Mouse (Mus musculus): Measurements from ENCODE around the gene Csgalnact2. TPM values are rescaled to one million over a fixed set of nuclear protein-coding genes. Genes with fewer than 3 reads are reported as not detected.

The Csgalnact2 gene
- polyA plus RNA-seq, 1 experiment from 2014 or later: 8.7 TPM

GRCm38 (mm10) chr6:118173251-118173974 lies 34.5 kb upstream of the Csgalnact2 start:
- Histone ChIP-seq H3K9me3 (ENCODE audit: control insufficient read depth, low read length) (no peaks in the 10 kb centered on the region), H3K36me3 (ENCODE audit: control insufficient read depth, insufficient read depth, low read length) (no peaks in the 10 kb centered on the region), H3K9ac (ENCODE audit: low read depth, low read length) (no peak overlapping the region), H3K4me2 (replicated peaks; ENCODE audit: low read depth, low read length) (no peak overlapping the region), H3K4me3 (ENCODE audit: low read depth, low read length) (no peak overlapping the region), H3K27me3 (ENCODE audit: control insufficient read depth, insufficient read depth, low read length) (no peaks in the 10 kb centered on the region), H3K4me1 (replicated peaks; ENCODE audit: control insufficient read depth, insufficient read depth, low read length) (no peaks in the 10 kb centered on the region), H3K27ac (ENCODE audit: low read depth, low read length) (no peak overlapping the region)
- no peak for ATAC-seq (ENCODE audit: low FRiP score)
- 92% methylated on average over 18 of the region's 18 CpGs for WGBS
- DNase-seq (ENCODE audit: low spot score): no peak

DNA sequence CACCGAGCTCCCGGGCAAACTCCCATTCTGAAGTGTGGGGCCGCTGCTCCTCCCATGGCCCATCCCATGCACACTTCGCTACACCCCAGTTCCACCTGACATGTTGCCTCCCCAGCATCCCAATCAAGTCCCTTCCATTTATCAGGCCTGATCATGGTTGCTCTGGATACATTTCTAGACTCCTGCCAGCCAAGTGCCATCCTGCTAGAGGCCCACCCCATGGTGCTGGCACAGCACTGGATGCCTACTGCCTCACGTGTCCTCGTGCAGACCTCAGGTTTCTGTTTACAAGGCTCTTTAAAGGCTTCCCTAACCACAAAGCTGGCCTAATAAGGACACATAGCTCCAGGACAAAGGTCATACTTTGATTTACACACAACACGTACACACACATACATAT lies 32.4 kb upstream of the Csgalnact2 start:
- no peak overlapping the region for H3K27ac ChIP-seq (ENCODE audit: low read depth, low read length)
- H3K36me3 ChIP-seq (ENCODE audit: control insufficient read depth, insufficient read depth, low read length): no peaks in the 10 kb centered on the region
- H3K9ac ChIP-seq (ENCODE audit: low read depth, low read length): no peak overlapping the region
- H3K9me3 ChIP-seq (ENCODE audit: control insufficient read depth, low read length): no peaks in the 10 kb centered on the region
- ATAC-seq (ENCODE audit: low FRiP score) (no peak), DNase-seq (ENCODE audit: low spot score) (no peak)
- 84% methylated on average over 7 of the region's 7 CpGs for WGBS
- H3K27me3 ChIP-seq (ENCODE audit: control insufficient read depth, insufficient read depth, low read length): no peaks in the 10 kb centered on the region
- no peak overlapping the region for H3K4me2 ChIP-seq (replicated peaks; ENCODE audit: low read depth, low read length)
- no peak overlapping the region for H3K4me3 ChIP-seq (ENCODE audit: low read depth, low read length)
- no peaks in the 10 kb centered on the region for H3K4me1 ChIP-seq (replicated peaks; ENCODE audit: control insufficient read depth, insufficient read depth, low read length)

DNA sequence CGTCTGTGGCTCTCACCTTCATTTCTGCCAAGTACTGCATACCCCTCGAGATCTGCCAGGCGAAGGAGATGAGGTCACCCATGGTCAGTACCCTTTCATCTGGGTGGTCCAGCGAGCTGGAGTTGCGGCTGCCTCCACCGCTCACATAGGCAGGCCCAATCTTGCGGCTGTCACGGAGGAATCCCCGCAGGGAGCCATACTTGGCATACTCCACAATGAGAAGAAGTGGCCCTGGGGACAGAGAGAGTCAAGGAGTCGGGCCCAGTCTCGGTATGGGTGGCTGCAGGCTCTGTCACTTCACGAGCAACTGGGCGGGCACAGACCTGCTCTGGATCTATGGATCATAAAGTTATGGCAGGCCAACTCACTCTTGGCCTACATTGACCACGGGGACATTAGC lies 29.2 kb upstream of the Csgalnact2 start:
- Histone ChIP-seq H3K4me2 (replicated peaks; ENCODE audit: low read depth, low read length) (no peak overlapping the region), H3K27ac (ENCODE audit: low read depth, low read length) (no peak overlapping the region), H3K36me3 (ENCODE audit: control insufficient read depth, insufficient read depth, low read length) (no peaks in the 10 kb centered on the region), H3K4me3 (ENCODE audit: low read depth, low read length) (no peak overlapping the region), H3K27me3 (ENCODE audit: control insufficient read depth, insufficient read depth, low read length) (no peaks in the 10 kb centered on the region), H3K9ac (ENCODE audit: low read depth, low read length) (no peak overlapping the region), H3K9me3 (ENCODE audit: control insufficient read depth, low read length) (no peaks in the 10 kb centered on the region), H3K4me1 (replicated peaks; ENCODE audit: control insufficient read depth, insufficient read depth, low read length) (no peaks in the 10 kb centered on the region)
- DNase-seq (ENCODE audit: low spot score): no peak
- no peak for ATAC-seq (ENCODE audit: low FRiP score)
- WGBS: 88% methylated on average over 14 of the region's 14 CpGs

- Histone ChIP-seq H3K36me3 (ENCODE audit: control insufficient read depth, insufficient read depth, low read length) (no peaks in the 10 kb centered on the region), H3K4me3 (ENCODE audit: low read depth, low read length) (no peak overlapping the region), H3K27ac (ENCODE audit: low read depth, low read length) (no peak overlapping the region), H3K9me3 (ENCODE audit: control insufficient read depth, low read length) (no peaks in the 10 kb centered on the region), H3K4me2 (replicated peaks; ENCODE audit: low read depth, low read length) (no peak overlapping the region), H3K27me3 (ENCODE audit: control insufficient read depth, insufficient read depth, low read length) (no peaks in the 10 kb centered on the region), H3K4me1 (replicated peaks; ENCODE audit: control insufficient read depth, insufficient read depth, low read length) (no peaks in the 10 kb centered on the region), H3K9ac (ENCODE audit: low read depth, low read length) (no peak overlapping the region)
- no peak for DNase-seq (ENCODE audit: low spot score)
- no peak for ATAC-seq (ENCODE audit: low FRiP score)
- 95% methylated on average over 9 of the region's 9 CpGs for WGBS
Observed at GRCm38 (mm10) chr6:118167013-118167412, 28.1 kb upstream of the Csgalnact2 start.

GRCm38 (mm10) chr6:118165516-118165915 lies 26.6 kb upstream of the Csgalnact2 start:
- 85% methylated on average over 1 of the region's 1 CpGs for WGBS
- no peaks in the 10 kb centered on the region for H3K27me3 ChIP-seq (ENCODE audit: control insufficient read depth, insufficient read depth, low read length)
- DNase-seq (ENCODE audit: low spot score): no peak
- H3K4me3 ChIP-seq (ENCODE audit: low read depth, low read length): no peak overlapping the region
- no peak overlapping the region for H3K4me2 ChIP-seq (replicated peaks; ENCODE audit: low read depth, low read length)
- H3K27ac ChIP-seq (ENCODE audit: low read depth, low read length): no peak overlapping the region
- no peaks in the 10 kb centered on the region for H3K36me3 ChIP-seq (ENCODE audit: control insufficient read depth, insufficient read depth, low read length)
- no peaks in the 10 kb centered on the region for H3K9me3 ChIP-seq (ENCODE audit: control insufficient read depth, low read length)
- no peak overlapping the region for H3K9ac ChIP-seq (ENCODE audit: low read depth, low read length)
- no peak for ATAC-seq (ENCODE audit: low FRiP score)
- no peaks in the 10 kb centered on the region for H3K4me1 ChIP-seq (replicated peaks; ENCODE audit: control insufficient read depth, insufficient read depth, low read length)

GRCm38 (mm10) chr6:118164691-118165090 lies 25.8 kb upstream of the Csgalnact2 start:
- no peak overlapping the region for H3K27ac ChIP-seq (ENCODE audit: low read depth, low read length)
- ATAC-seq (ENCODE audit: low FRiP score): no peak
- H3K4me2 ChIP-seq (replicated peaks; ENCODE audit: low read depth, low read length): no peak overlapping the region
- no peaks in the 10 kb centered on the region for H3K27me3 ChIP-seq (ENCODE audit: control insufficient read depth, insufficient read depth, low read length)
- no peak overlapping the region for H3K4me3 ChIP-seq (ENCODE audit: low read depth, low read length)
- DNase-seq (ENCODE audit: low spot score): no peak
- no peaks in the 10 kb centered on the region for H3K9me3 ChIP-seq (ENCODE audit: control insufficient read depth, low read length)
- WGBS: 74% methylated on average over 8 of the region's 8 CpGs
- no peaks in the 10 kb centered on the region for H3K4me1 ChIP-seq (replicated peaks; ENCODE audit: control insufficient read depth, insufficient read depth, low read length)
- no peak overlapping the region for H3K9ac ChIP-seq (ENCODE audit: low read depth, low read length)
- H3K36me3 ChIP-seq (ENCODE audit: control insufficient read depth, insufficient read depth, low read length): no peaks in the 10 kb centered on the region

DNA sequence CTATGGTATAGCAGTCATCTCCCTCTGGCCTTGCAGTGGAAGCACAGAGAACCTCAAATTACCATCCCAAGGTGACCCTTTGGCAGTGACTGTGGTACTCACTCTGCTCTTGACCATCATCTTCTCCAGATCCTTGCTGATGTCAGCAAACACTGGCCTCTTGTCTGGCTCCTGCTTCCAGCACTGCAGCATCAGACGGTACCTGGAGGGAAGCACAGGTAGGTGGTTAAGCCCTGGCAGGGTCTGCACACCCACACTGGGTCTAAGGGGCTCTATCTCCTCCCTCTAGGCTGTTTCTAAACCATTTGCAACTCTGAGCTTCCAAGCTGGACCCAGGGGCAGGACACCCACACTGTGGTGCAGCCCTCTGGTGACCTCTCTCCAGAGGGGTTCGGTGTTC lies 24.1 kb upstream of the Csgalnact2 start:
- DNase-seq (ENCODE audit: low spot score): no peak
- Histone ChIP-seq H3K4me1 (replicated peaks; ENCODE audit: control insufficient read depth, insufficient read depth, low read length) (no peaks in the 10 kb centered on the region), H3K27me3 (ENCODE audit: control insufficient read depth, insufficient read depth, low read length) (no peaks in the 10 kb centered on the region), H3K9ac (ENCODE audit: low read depth, low read length) (no peak overlapping the region), H3K9me3 (ENCODE audit: control insufficient read depth, low read length) (no peaks in the 10 kb centered on the region), H3K27ac (ENCODE audit: low read depth, low read length) (no peak overlapping the region), H3K36me3 (ENCODE audit: control insufficient read depth, insufficient read depth, low read length) (no peaks in the 10 kb centered on the region), H3K4me2 (replicated peaks; ENCODE audit: low read depth, low read length) (no peak overlapping the region), H3K4me3 (ENCODE audit: low read depth, low read length) (no peak overlapping the region)
- WGBS: 96% methylated on average over 2 of the region's 2 CpGs
- no peak for ATAC-seq (ENCODE audit: low FRiP score)

GRCm38 (mm10) chr6:118162457-118163082 lies 23.6 kb upstream of the Csgalnact2 start:
- no peak overlapping the region for H3K27ac ChIP-seq (ENCODE audit: low read depth, low read length)
- H3K4me1 ChIP-seq (replicated peaks; ENCODE audit: control insufficient read depth, insufficient read depth, low read length): no peaks in the 10 kb centered on the region
- H3K4me2 ChIP-seq (replicated peaks; ENCODE audit: low read depth, low read length): no peak overlapping the region
- no peak for ATAC-seq (ENCODE audit: low FRiP score)
- no peak for DNase-seq (ENCODE audit: low spot score)
- WGBS: 90% methylated on average over 12 of the region's 12 CpGs
- no peaks in the 10 kb centered on the region for H3K9me3 ChIP-seq (ENCODE audit: control insufficient read depth, low read length)
- H3K4me3 ChIP-seq (ENCODE audit: low read depth, low read length): no peak overlapping the region
- H3K9ac ChIP-seq (ENCODE audit: low read depth, low read length): no peak overlapping the region
- no peaks in the 10 kb centered on the region for H3K36me3 ChIP-seq (ENCODE audit: control insufficient read depth, insufficient read depth, low read length)
- no peaks in the 10 kb centered on the region for H3K27me3 ChIP-seq (ENCODE audit: control insufficient read depth, insufficient read depth, low read length)

DNA sequence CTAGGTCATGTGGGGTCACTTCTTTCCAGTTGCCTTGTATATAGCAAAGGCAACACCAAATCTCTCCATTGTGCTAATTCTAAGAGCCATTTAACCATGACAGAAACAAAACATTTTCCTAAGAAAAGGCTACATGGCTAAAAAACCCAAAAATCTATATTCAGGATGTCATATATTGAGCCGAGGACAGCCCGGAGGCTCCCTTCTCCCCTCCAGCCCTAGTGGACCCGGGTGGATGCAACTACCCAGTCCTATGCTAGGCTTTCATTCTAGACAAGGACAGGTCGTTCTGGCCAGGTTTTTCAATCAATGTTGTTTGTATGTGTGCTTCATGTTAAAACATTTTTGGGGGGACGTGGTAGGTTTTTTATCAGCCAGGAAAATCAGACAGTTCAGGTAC lies 14.2 kb upstream of the Csgalnact2 start:
- no peaks in the 10 kb centered on the region for H3K36me3 ChIP-seq (ENCODE audit: control insufficient read depth, insufficient read depth, low read length)
- no peak overlapping the region for H3K4me3 ChIP-seq (ENCODE audit: low read depth, low read length)
- H3K4me2 ChIP-seq (replicated peaks; ENCODE audit: low read depth, low read length): no peak overlapping the region
- H3K27ac ChIP-seq (ENCODE audit: low read depth, low read length): no peak overlapping the region
- WGBS: 72% methylated on average over 5 of the region's 5 CpGs
- DNase-seq (ENCODE audit: low spot score) (no peak), ATAC-seq (ENCODE audit: low FRiP score) (no peak)
- H3K9me3 ChIP-seq (ENCODE audit: control insufficient read depth, low read length): no peaks in the 10 kb centered on the region
- no peak overlapping the region for H3K9ac ChIP-seq (ENCODE audit: low read depth, low read length)
- H3K4me1 ChIP-seq (replicated peaks; ENCODE audit: control insufficient read depth, insufficient read depth, low read length): no peaks in the 10 kb centered on the region
- no peaks in the 10 kb centered on the region for H3K27me3 ChIP-seq (ENCODE audit: control insufficient read depth, insufficient read depth, low read length)

Data from hindbrain, embryonic 11.5 days (tissue).